Mouse (Mus musculus) hematopoietic stem cell, adult 5-6 weeks (primary cell): Measurements from ENCODE around the gene Tom1. TPM values are rescaled to one million over a fixed set of nuclear protein-coding genes. Genes with fewer than 3 reads are reported as not detected.
A peak's percentile ranks its signal among the peaks of the same experiment; 100 is the strongest.

ENCODE experiments used
- ATAC-seq, 2 experiments: fragments of 125-278 bp in 1 of 2; replicated peaks in 1 of 2; 2 replicates each; pipeline ENCODE4 v1.8.0; 2016 to 2017; ENCODE audit warnings: inconsistent platforms in 2 of 2, mild to moderate bottlenecking in 2 of 2, moderate number of reproducible peaks in 2 of 2, low read depth in 1 of 2, moderate TSS enrichment in 1 of 2; ENCODE audit not compliant: low FRiP score in 2 of 2, poor library complexity in 2 of 2, severe bottlenecking in 2 of 2, insufficient read depth in 1 of 2, low TSS enrichment in 1 of 2
- total RNA-seq: library from RNA; stranded (forward); fragments of 172-1452, 232-1000 nt; gene quantifications from 2 replicates; pipeline ENCODE4 v1.2.3, GENCODE M21; 2017

Gene Tom1
- total RNA-seq, 1 experiment from 2014 or later: 23.8 TPM

DNA sequence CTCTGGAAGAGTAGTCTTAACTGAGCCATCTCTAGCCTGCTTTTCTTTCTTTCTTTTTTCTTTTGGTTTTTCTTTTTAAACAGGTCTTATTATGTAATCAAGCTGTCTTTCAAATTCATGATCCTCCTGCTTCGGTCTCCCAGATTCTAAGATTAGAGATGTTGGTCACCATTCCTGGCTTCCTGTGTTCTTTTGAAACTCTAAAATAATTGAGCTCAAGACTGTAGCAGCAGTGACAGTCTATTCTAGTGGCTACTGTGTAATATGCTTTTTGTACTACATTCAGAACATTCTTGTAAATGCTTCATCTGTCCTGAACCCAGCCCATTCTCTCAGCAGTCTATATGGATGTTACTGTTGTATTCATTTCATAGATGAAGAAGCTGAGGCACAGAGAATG lies 85.0 kb downstream of the Tom1 start:
- ATAC-seq: no peak

DNA sequence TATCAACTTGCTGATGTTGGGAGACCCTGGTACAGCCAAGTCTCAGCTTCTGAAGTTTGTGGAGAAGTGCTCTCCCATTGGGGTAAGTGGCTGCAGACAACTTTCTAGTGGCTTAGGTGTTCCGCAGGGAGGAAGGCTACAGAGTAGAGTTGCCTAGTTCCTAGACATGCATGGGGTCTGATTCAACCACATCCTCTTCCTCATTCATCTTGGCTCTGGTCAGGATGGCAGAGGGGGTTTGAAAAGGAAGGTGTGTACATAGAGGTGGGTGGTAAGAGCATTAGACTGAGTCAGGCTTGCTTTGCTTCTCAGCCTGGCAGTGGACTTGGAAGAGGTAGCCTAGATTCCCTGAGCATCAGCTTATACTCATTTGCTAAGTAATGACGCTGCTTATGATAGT lies 85.8 kb downstream of the Tom1 start:
- ATAC-seq: peak; percentile 74 to 78

Other genes with a start within 250 kb of the Tom1 start
- not detected in 2 replicates for gene Isx, start 160.5 kb upstream of the Tom1 start, total RNA-seq
- 72.4 and 88.5 TPM in 2 replicates for gene Hmgxb4, start 40.3 kb upstream of the Tom1 start, total RNA-seq
- gene Hmox1, start 59.9 kb downstream of the Tom1 start, total RNA-seq: 2.6 and 8.8 TPM in 2 replicates
- gene Mcm5, start 75.9 kb downstream of the Tom1 start, total RNA-seq: 183 and 185 TPM in 2 replicates
- 0.15 TPM in 1 of 2 replicates, not detected in the other for gene Rasd2, start 180.2 kb downstream of the Tom1 start, total RNA-seq